Mouse (Mus musculus): ENCODE results near the gene Pla2g4f. TPM values are rescaled to one million over a fixed set of nuclear protein-coding genes. Genes with fewer than 3 reads are reported as not detected.
A peak's percentile ranks its signal among the peaks of the same experiment; 100 is the strongest.

Gene Pla2g4f
- polyA plus RNA-seq, 1 experiment from 2014 or later, result not detected

DNA sequence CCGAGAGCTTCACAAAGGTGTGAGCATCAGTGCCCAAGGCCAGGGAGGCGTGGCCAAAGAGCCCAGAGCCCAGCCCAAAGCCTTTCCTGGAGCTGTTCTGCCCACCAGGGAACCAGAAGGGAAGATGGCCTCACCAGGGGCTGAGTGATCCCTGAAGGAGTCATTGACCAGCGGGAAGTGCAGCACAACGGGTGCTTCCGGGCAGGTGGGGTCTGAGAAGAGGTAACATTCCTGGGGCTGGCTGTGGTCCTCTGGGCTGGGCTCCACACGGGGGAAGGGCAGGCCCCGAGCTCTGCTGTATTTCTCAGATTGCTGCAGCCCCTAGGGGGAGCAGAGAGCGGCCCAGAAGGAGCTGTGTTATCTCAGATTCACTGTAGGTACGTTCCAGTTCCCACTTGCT is 45.3 kb downstream of the Pla2g4f start:
- ATAC-seq (ENCODE audit: low FRiP score), result no peak
- Histone ChIP-seq H3K9me3 (no peaks in the 10 kb centered on the region), H3K27ac (no peak overlapping the region), H3K36me3 (replicated peaks) (no peaks in the 10 kb centered on the region), H3K4me3 (replicated peaks) (no peak overlapping the region), H3K4me2 (peak overlapping the region; percentile 32; the same call in 1 of the 2 replicates), H3K9ac (no peak overlapping the region), H3K4me1 (peaks cover 5% of the 10 kb centered on the region; the same call in 1 of the 2 replicates), H3K27me3 (peaks cover 7% of the 10 kb centered on the region; the same call in 1 of the 2 replicates)
- WGBS, result 2% methylated on average over 9 of the region's 9 CpGs

- ATAC-seq (ENCODE audit: low FRiP score), result no peak
- no peak overlapping the region for H3K4me2 ChIP-seq
- no peak overlapping the region for H3K27ac ChIP-seq
- H3K4me3 ChIP-seq (replicated peaks), result no peak overlapping the region
- no peak overlapping the region for H3K9ac ChIP-seq
- WGBS, result 78% methylated on average over 6 of the region's 6 CpGs
- H3K9me3 ChIP-seq, result no peaks in the 10 kb centered on the region
- H3K4me1 ChIP-seq, result peaks cover 5% of the 10 kb centered on the region; the same call in 1 of the 2 replicates
- no peaks in the 10 kb centered on the region for H3K36me3 ChIP-seq (replicated peaks)
- peaks cover 7% of the 10 kb centered on the region; the same call in 1 of the 2 replicates for H3K27me3 ChIP-seq
Observed at GRCm38 (mm10) chr2:120265523-120265922, 48.4 kb downstream of the Pla2g4f start.

GRCm38 (mm10) chr2:120264858-120265257 is 49.1 kb downstream of the Pla2g4f start:
- WGBS, result 63% methylated on average over 10 of the region's 10 CpGs
- H3K9ac ChIP-seq, result no peak overlapping the region
- H3K4me1 ChIP-seq, result peaks cover 5% of the 10 kb centered on the region; the same call in 1 of the 2 replicates
- H3K27ac ChIP-seq, result no peak overlapping the region
- no peak overlapping the region for H3K4me3 ChIP-seq (replicated peaks)
- H3K27me3 ChIP-seq, result peaks cover 7% of the 10 kb centered on the region; the same call in 1 of the 2 replicates
- no peaks in the 10 kb centered on the region for H3K9me3 ChIP-seq
- ATAC-seq (ENCODE audit: low FRiP score), result no peak
- H3K36me3 ChIP-seq (replicated peaks), result no peaks in the 10 kb centered on the region
- no peak overlapping the region for H3K4me2 ChIP-seq

DNA sequence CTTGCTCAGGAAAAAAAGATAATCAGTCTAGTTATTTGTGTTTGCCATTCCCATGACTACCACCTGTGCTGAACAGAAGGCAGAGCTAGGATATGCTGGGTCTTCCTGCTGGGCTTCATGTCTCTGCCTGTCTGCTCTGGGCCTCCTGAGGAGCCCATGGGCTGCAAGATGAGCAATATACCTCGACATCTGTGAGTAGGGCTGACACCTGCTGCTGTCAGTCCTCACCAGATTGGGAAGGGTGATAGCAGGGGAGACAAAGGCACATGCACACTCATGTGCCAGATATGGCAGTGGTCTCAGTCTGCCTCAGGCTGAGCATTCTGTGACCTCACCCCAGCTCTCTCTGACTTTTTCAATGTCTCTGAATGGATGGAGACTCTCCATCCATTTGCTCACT is 51.1 kb downstream of the Pla2g4f start:
- 47% methylated on average over 1 of the region's 1 CpGs for WGBS
- ATAC-seq (ENCODE audit: low FRiP score), result no peak

DNA sequence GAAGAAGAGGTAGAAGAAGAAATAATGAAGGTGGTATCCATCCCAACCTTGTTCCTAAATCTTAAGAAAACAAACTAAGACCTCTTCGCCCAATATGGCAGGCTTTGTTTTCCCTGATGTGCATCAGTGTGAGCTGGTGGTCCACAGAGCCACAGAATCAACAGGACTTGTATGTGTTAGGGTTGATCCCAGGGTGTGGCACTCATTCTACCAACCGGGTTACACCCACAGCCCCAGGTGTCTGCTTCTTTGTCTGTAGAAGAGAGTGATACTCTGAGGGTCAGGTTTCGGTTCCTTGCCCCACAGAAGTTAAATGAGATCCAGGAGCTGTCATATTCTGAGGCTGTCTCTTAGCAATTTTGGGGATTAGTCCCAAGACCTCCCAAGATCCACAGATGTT is 52.6 kb downstream of the Pla2g4f start:
- H3K36me3 ChIP-seq (replicated peaks), result no peaks in the 10 kb centered on the region
- no peak overlapping the region for H3K4me2 ChIP-seq
- H3K27ac ChIP-seq, result no peak overlapping the region
- no peaks in the 10 kb centered on the region for H3K4me1 ChIP-seq
- ATAC-seq (ENCODE audit: low FRiP score), result no peak
- H3K9ac ChIP-seq, result no peak overlapping the region
- no peaks in the 10 kb centered on the region for H3K9me3 ChIP-seq
- 77% methylated on average over 3 of the region's 3 CpGs for WGBS
- no peak overlapping the region for H3K4me3 ChIP-seq (replicated peaks)
- H3K27me3 ChIP-seq, result no peaks in the 10 kb centered on the region

More for the DNA sequence above, 51.1 kb downstream of the Pla2g4f start:
- H3K27ac ChIP-seq, result no peak overlapping the region
- H3K9ac ChIP-seq, result no peak overlapping the region
- H3K4me1 ChIP-seq, result no peaks in the 10 kb centered on the region
- H3K36me3 ChIP-seq (replicated peaks), result no peaks in the 10 kb centered on the region
- no peaks in the 10 kb centered on the region for H3K27me3 ChIP-seq
- no peak overlapping the region for H3K4me2 ChIP-seq
- no peaks in the 10 kb centered on the region for H3K9me3 ChIP-seq
- H3K4me3 ChIP-seq (replicated peaks), result no peak overlapping the region

DNA sequence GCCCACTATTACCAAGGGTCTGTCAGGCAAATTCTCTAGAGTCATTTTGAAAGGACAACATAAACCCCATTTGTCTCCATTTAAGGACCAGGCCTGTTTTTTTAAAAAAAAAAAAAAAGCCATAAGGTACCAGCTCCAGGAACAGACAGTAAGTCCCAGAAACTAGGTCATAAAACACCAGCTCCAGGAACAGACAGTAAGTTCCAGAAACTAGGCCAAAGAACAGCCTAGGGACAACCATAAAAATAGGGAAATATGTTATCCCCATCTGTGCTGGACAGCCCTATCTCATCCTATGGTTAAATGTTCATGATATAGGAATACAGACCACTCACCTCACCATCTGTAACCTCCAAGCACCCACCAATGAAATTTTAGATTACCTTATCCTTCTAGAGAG is 57.7 kb downstream of the Pla2g4f start:
- Histone ChIP-seq H3K4me1 (no peaks in the 10 kb centered on the region), H3K27me3 (no peaks in the 10 kb centered on the region), H3K4me3 (replicated peaks) (no peak overlapping the region), H3K27ac (no peak overlapping the region), H3K9me3 (no peaks in the 10 kb centered on the region), H3K4me2 (no peak overlapping the region), H3K9ac (no peak overlapping the region), H3K36me3 (replicated peaks) (no peaks in the 10 kb centered on the region)
- no peak for ATAC-seq (ENCODE audit: low FRiP score)

DNA sequence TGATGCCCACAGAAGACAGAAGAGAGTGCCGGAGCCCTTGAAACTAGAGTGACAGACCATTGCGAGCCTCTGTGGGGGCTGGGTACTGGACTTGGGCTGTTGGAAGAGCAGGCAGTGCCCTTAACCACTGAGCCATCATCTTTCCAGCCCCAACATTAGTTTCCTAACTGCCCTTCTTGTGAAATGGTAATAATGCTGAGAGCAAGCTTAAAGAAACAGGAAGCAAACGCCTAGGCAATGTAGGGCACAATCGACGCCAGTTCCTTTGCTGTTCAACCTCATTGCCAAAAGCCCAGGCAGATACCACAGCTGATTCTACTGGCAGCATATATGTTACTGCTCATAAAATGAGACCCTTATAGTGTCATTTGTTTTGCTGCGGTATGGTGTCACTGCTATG is 61.3 kb downstream of the Pla2g4f start:
- no peaks in the 10 kb centered on the region for H3K4me1 ChIP-seq
- ATAC-seq (ENCODE audit: low FRiP score), result no peak
- H3K9ac ChIP-seq, result no peak overlapping the region
- H3K9me3 ChIP-seq, result no peaks in the 10 kb centered on the region
- H3K27ac ChIP-seq, result no peak overlapping the region
- H3K4me3 ChIP-seq (replicated peaks), result no peak overlapping the region
- WGBS, result 92% methylated on average over 6 of the region's 6 CpGs
- H3K36me3 ChIP-seq (replicated peaks), result no peaks in the 10 kb centered on the region
- H3K4me2 ChIP-seq, result no peak overlapping the region
- H3K27me3 ChIP-seq, result no peaks in the 10 kb centered on the region

Other genes starting within 250 kb of the Pla2g4f start
- gene Ehd4, start 159.6 kb downstream of the Pla2g4f start, polyA plus RNA-seq (2016; fragmentation: Nextera tagmentation; extraction: Ambion mirVana), result 9.9 and 14.4 TPM in 2 replicates
- gene Pla2g4e, start 68.8 kb downstream of the Pla2g4f start, polyA plus RNA-seq (2016; fragmentation: Nextera tagmentation; extraction: Ambion mirVana), result 0.08 and 0.14 TPM in 2 replicates
- not detected in 2 replicates for gene Pla2g4d, start 25.0 kb downstream of the Pla2g4f start, polyA plus RNA-seq (2016; fragmentation: Nextera tagmentation; extraction: Ambion mirVana)
- gene Vps39, start 39.0 kb upstream of the Pla2g4f start, polyA plus RNA-seq (2016; fragmentation: Nextera tagmentation; extraction: Ambion mirVana), result 39.6 and 43.0 TPM in 2 replicates
- 8.6 and 10.5 TPM in 2 replicates for gene Ganc, start 89.7 kb upstream of the Pla2g4f start, polyA plus RNA-seq (2016; fragmentation: Nextera tagmentation; extraction: Ambion mirVana)
- 6.4 and 10.2 TPM in 2 replicates for gene Tmem87a, start 89.9 kb upstream of the Pla2g4f start, polyA plus RNA-seq (2016; fragmentation: Nextera tagmentation; extraction: Ambion mirVana)
- gene Capn3, start 141.9 kb upstream of the Pla2g4f start, polyA plus RNA-seq (2016; fragmentation: Nextera tagmentation; extraction: Ambion mirVana), result 1.6 and 1.9 TPM in 2 replicates
- gene Zfp106, start 249.7 kb upstream of the Pla2g4f start, polyA plus RNA-seq (2016; fragmentation: Nextera tagmentation; extraction: Ambion mirVana), result 68.2 and 68.3 TPM in 2 replicates

Measured in forebrain, embryonic 12.5 days (tissue).